8 mouse cellular contexts compared by ENCODE assay signal in the genomic region with DNA sequence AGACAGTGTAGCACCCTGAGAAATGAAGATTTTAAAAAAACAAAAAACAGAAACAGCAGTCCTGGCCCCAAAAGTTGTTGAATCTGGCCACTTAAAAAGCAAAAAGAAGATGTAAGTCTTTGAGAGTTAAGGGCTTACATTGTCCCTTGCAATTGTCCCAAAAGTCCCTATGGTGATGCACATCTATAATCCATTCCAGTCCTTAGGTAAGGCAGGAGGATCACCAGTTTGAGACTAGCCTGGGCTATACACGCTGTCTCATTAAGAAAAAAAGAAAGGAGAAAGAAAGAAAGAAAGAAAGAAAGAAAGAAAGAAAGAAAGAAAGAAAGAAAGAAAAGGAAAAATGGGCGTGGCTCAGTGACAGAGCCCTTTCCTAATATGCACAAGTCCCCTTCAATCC. TPM values are rescaled to one million over a fixed set of nuclear protein-coding genes. Genes with fewer than 3 reads are reported as not detected.
DNase-seq lines count a peak whose midpoint lies in the region; ATAC-seq and TF ChIP-seq lines count a peak whose summit lies in the region.

No protein-coding gene starts in this region.

- 0 out of 2 replicates have a peak, but pooled peaks cover 2% of the 10 kb centered on the region for H3K79me2 ChIP-seq in MEL (ENCODE audit: control insufficient read depth, insufficient read depth, low read length, poor library complexity)

- peak overlapping the region; percentile 49 for H3K4me3 ChIP-seq in heart, embryonic 12.5 days
- peak overlapping the region; percentile 3 to 55; a peak in 3 of 4 replicates for H3K4me3 ChIP-seq in MEL (ENCODE audit: control insufficient read depth in 1 of 2, insufficient read depth in 1 of 2, low read depth in 2 of 2, low read length in 2 of 2)
- peak overlapping the region; percentile 31; the same call in 1 of the 2 replicates for H3K4me3 ChIP-seq in hindbrain, embryonic 11.5 days (ENCODE audit: low read depth, low read length)
- peak overlapping the region; percentile 61 for H3K4me3 ChIP-seq in midbrain, embryonic 10.5 days

- H3K4me2 ChIP-seq in heart, embryonic 12.5 days: peak overlapping the region; percentile 88
- H3K4me2 ChIP-seq in hindbrain, embryonic 11.5 days (replicated peaks; ENCODE audit: low read depth, low read length): peak overlapping the region; percentile 54

- peaks cover 63% of the 10 kb centered on the region for H3K4me1 ChIP-seq in heart, embryonic 12.5 days (replicated peaks)
- peaks cover 0 to 4% of the 10 kb centered on the region in 2 experiments; a peak in 1 of 4 replicates for H3K4me1 ChIP-seq in MEL (ENCODE audit: control insufficient read depth in 1 of 2, insufficient read depth in 2 of 2, low read length in 2 of 2)
- H3K4me1 ChIP-seq in hindbrain, embryonic 11.5 days (replicated peaks; ENCODE audit: control insufficient read depth, insufficient read depth, low read length): 0 out of 2 replicates have a peak, but pooled peaks cover 2% of the 10 kb centered on the region
- peaks cover 34% of the 10 kb centered on the region for H3K4me1 ChIP-seq in midbrain, embryonic 10.5 days

- peak overlapping the region; percentile 61 for H3K27ac ChIP-seq in heart, embryonic 12.5 days (ENCODE audit: poor library complexity, severe bottlenecking)
- no peak overlapping the region for H3K27ac ChIP-seq in MEL (ENCODE audit: control insufficient read depth, low read depth, low read length)
- no peak overlapping the region for H3K27ac ChIP-seq in hindbrain, embryonic 11.5 days (ENCODE audit: low read depth, low read length)
- H3K27ac ChIP-seq in midbrain, embryonic 10.5 days (replicated peaks): peak overlapping the region; percentile 86

- no peak for TF ChIP-seq EP300 in MEL (IDR thresholded peaks at IDR 0.05; ENCODE audit: low read depth in 1 of 2, low read length in 2 of 2)

- DNase-seq in heart, postnatal 14 days: no peak
- no peak for DNase-seq in MEL (ENCODE audit: low read depth, low spot score)
- DNase-seq in hindbrain, embryonic 11.5 days (ENCODE audit: low spot score): no peak
- DNase-seq in midbrain, embryonic 10.5 days (ENCODE audit: low spot score): no peak
- no peak for DNase-seq in urinary bladder, adult 2 months (ENCODE audit: low spot score)
- DNase-seq in spleen, adult 12 weeks (ENCODE audit: low spot score): no peak
- DNase-seq in B cell, adult 2 months: no peak

- WGBS in heart, embryonic 12.5 days: 26% methylated on average over 2 of the region's 2 CpGs
- 19% methylated on average over 2 of the region's 2 CpGs for WGBS in hindbrain, embryonic 11.5 days
- 22% methylated on average over 2 of the region's 2 CpGs for WGBS in midbrain, embryonic 10.5 days

- H3K27me3 ChIP-seq in heart, embryonic 12.5 days (replicated peaks): peaks cover 6% of the 10 kb centered on the region
- H3K27me3 ChIP-seq in MEL (ENCODE audit: control insufficient read depth in 1 of 2, insufficient read depth in 2 of 2, low read length in 2 of 2): no peaks in the 10 kb centered on the region
- no peaks in the 10 kb centered on the region for H3K27me3 ChIP-seq in hindbrain, embryonic 11.5 days (ENCODE audit: control insufficient read depth, insufficient read depth, low read length)
- H3K27me3 ChIP-seq in midbrain, embryonic 10.5 days (ENCODE audit: low read depth, poor library complexity, severe bottlenecking): peaks cover 12% of the 10 kb centered on the region; the same call in 1 of the 2 replicates

- H3K36me3 ChIP-seq in heart, embryonic 12.5 days: 0 out of 2 replicates have a peak, but pooled peaks cover 4% of the 10 kb centered on the region
- H3K36me3 ChIP-seq in MEL (ENCODE audit: control insufficient read depth in 1 of 2, insufficient read depth in 2 of 2, low read length in 2 of 2): peaks cover 0 to 8% of the 10 kb centered on the region in 2 experiments; a peak in 1 of 4 replicates
- no peaks in the 10 kb centered on the region for H3K36me3 ChIP-seq in hindbrain, embryonic 11.5 days (ENCODE audit: control insufficient read depth, insufficient read depth, low read length)
- no peaks in the 10 kb centered on the region for H3K36me3 ChIP-seq in midbrain, embryonic 10.5 days

- no peak for TF ChIP-seq RAD21 in MEL (IDR thresholded peaks at IDR 0.05; ENCODE audit: low read depth, low read length)

- intact Hi-C loops in heart, postnatal 14 days (cut with DNase I): loop anchor here (5.0 kb wide), 1 partner anchor 32 kb away; a partner anchor contains a TSS

- TF ChIP-seq POLR2A in MEL (IDR thresholded peaks at IDR 0.05; ENCODE audit: control insufficient read depth in 1 of 2, insufficient read depth in 1 of 2, low read depth in 1 of 2, low read length in 2 of 2, poor library complexity in 1 of 2): no peak

- no peak for TF ChIP-seq CTCF in MEL (IDR thresholded peaks at IDR 0.05 in 2 of 3, conservative IDR thresholded peaks at IDR 0.05 in 1 of 3; ENCODE audit: control insufficient read depth in 1 of 3, insufficient read depth in 1 of 3, low read depth in 2 of 3, low read length in 3 of 3, poor library complexity in 1 of 3, severe bottlenecking in 1 of 3)

- H3K9ac ChIP-seq in heart, embryonic 12.5 days: no peak overlapping the region
- no peak overlapping the region for H3K9ac ChIP-seq in MEL (ENCODE audit: control insufficient read depth, low read depth, low read length, poor library complexity, severe bottlenecking)
- peak overlapping the region; percentile 64; the same call in 1 of the 2 replicates for H3K9ac ChIP-seq in hindbrain, embryonic 11.5 days (ENCODE audit: low read depth, low read length)

- no peak for ATAC-seq in heart, embryonic 12.5 days (ENCODE audit: insufficient number of reproducible peaks, low FRiP score)
- ATAC-seq in hindbrain, embryonic 11.5 days (ENCODE audit: low FRiP score): peak; percentile 46

- no peaks in the 10 kb centered on the region for H3K9me3 ChIP-seq in heart, embryonic 12.5 days (replicated peaks)
- H3K9me3 ChIP-seq in MEL (replicated peaks; ENCODE audit: insufficient read depth, low read length): no peaks in the 10 kb centered on the region
- no peaks in the 10 kb centered on the region for H3K9me3 ChIP-seq in hindbrain, embryonic 11.5 days (ENCODE audit: control insufficient read depth, low read length)
- H3K9me3 ChIP-seq in midbrain, embryonic 10.5 days (replicated peaks): no peaks in the 10 kb centered on the region

TF ChIP-seq in MEL, 35 proteins besides CTCF, POLR2A, EP300 and RAD21:
- no peak for TF ChIP-seq POLR2AphosphoS2 (IDR thresholded peaks at IDR 0.05; ENCODE audit: low read length)
- TF ChIP-seq CHD1 (IDR thresholded peaks at IDR 0.05; ENCODE audit: low read depth, low read length): no peak
- TF ChIP-seq MAX (IDR thresholded peaks at IDR 0.05; ENCODE audit: low read length): no peak
- TF ChIP-seq SMC3 (IDR thresholded peaks at IDR 0.05; ENCODE audit: low read depth, low read length): no peak
- TF ChIP-seq GABPA (IDR thresholded peaks at IDR 0.05; ENCODE audit: low read depth, low read length): no peak
- no peak for TF ChIP-seq BHLHE40 (IDR thresholded peaks at IDR 0.05; ENCODE audit: borderline replicate concordance, low read depth, low read length)
- TF ChIP-seq RCOR1 (IDR thresholded peaks at IDR 0.05; ENCODE audit: low read depth, low read length): no peak
- TF ChIP-seq POLR2AphosphoS5 (IDR thresholded peaks at IDR 0.05; ENCODE audit: borderline replicate concordance, low read depth, low read length): no peak
- no peak for TF ChIP-seq KAT2A (conservative IDR thresholded peaks at IDR 0.05; ENCODE audit: low read depth, low read length)
- TF ChIP-seq USF2 (IDR thresholded peaks at IDR 0.05; ENCODE audit: borderline replicate concordance in 1 of 2, insufficient read depth in 1 of 2, low read depth in 1 of 2, low read length in 2 of 2): no peak
- TF ChIP-seq HCFC1 (IDR thresholded peaks at IDR 0.05; ENCODE audit: low read depth, low read length): no peak
- TF ChIP-seq ETS1 (IDR thresholded peaks at IDR 0.05; ENCODE audit: low read depth, low read length): no peak
- TF ChIP-seq ZNF384 (IDR thresholded peaks at IDR 0.05; ENCODE audit: low read depth, low read length): no peak
- TF ChIP-seq NELFE (IDR thresholded peaks at IDR 0.05; ENCODE audit: low read depth, low read length): no peak
- TF ChIP-seq E2F4 (IDR thresholded peaks at IDR 0.05; ENCODE audit: borderline replicate concordance, low read depth, low read length): no peak
- TF ChIP-seq TCF12 (IDR thresholded peaks at IDR 0.05; ENCODE audit: low read depth, low read length): no peak
- no peak for TF ChIP-seq MXI1 (IDR thresholded peaks at IDR 0.05; ENCODE audit: low read depth, low read length)
- no peak for TF ChIP-seq TBP (IDR thresholded peaks at IDR 0.05; ENCODE audit: low read depth, low read length)

RNA-seq across cellular contexts. Expression of a gene that starts 34.4 kb away (rescaled TPM):
- polyA plus RNA-seq in heart, embryonic 12.5 days (2016; fragmentation: Nextera tagmentation; extraction: Ambion mirVana): 7.2 and 9.1 TPM in 2 replicates
- total RNA-seq in heart, postnatal 14 days (2021): 10 to 100 TPM; 76.8 to 79.6 TPM
- 3.4 and 3.7 TPM in 2 replicates for total RNA-seq in MEL (2012; rRNA removed)
- 1 to 10 TPM in 1 of 2 experiments, not detected in 1; 9.2 TPM for polyA plus RNA-seq in MEL (2012; ENCODE audit: insufficient read depth in 1 of 2, insufficient read length in 2 of 2, low read depth in 1 of 2, low replicate concordance in 2 of 2, missing spikeins in 1 of 2)
- 2.9 and 4.3 TPM in 2 replicates for polyA plus RNA-seq in hindbrain, embryonic 11.5 days (2014; fragmentation: Nextera tagmentation; extraction: Ambion mirVana)
- polyA plus RNA-seq in midbrain, embryonic 10.5 days (2016; fragmentation: Nextera tagmentation; extraction: Ambion mirVana): 2.2 and 2.8 TPM in 2 replicates
- 25.7 and 54.9 TPM in 2 replicates for polyA plus RNA-seq in urinary bladder, adult 2 months (2012; rRNA removed)

Comparison
In these comparisons a context has a peak if more than half of its experiments do, and no peak if none do; other contexts are left out.
1. H3K27ac ChIP-seq: peak in heart, embryonic 12.5 days (single experiment) and midbrain, embryonic 10.5 days (single experiment); none in MEL (single experiment) and hindbrain, embryonic 11.5 days (single experiment).
2. Peak in every context shown above with its lines, with median percentiles within 50 percentile points of each other: H3K4me3 ChIP-seq.